In the genomic region with DNA sequence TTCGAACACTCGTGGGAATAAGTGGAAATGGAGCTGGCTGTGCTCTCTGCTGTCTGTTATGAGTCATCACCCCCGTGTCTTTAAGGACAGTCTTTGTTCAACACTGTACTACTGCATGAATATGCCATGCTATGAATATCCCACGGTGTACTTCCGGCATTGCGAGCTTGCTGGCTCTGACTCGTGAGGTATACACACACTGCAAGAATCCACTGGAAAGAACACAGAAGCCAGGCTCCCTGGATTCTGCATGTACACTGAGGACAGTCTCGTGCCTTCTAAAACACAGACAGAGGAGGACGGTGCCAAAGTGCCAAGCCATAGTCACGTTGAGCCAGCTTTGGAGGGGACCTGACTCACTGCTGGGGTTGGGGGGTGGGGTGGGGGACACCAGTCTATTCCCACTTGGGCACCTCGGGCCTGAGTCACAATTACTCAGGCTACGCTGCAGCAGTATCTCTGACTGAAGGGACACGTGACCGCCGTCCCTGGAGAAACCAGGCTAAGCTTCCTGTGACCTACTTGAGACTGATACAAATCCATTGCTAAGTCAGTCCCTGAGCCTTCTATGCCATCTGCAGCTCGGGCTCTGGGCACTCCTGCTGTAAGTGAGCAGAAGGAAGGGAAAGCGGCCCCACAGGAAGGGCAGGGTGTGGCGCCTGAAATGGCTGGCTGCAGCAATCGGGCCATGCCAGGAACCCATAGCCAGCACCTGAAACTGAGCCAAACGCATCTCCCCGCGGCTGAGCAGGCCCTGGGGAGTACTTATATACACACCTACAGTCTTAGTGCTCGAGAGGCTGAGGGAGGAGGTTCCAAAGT, we compare ENCODE assay signal across 10 mouse cellular contexts. TPM values are rescaled to one million over a fixed set of nuclear protein-coding genes. Genes with fewer than 3 reads are reported as not detected.
DNase-seq lines count a peak whose midpoint lies in the region; ATAC-seq lines count a peak whose summit lies in the region.
"Had no signal": no experiment of that assay in that cellular context is flagged by ENCODE, and none has a peak within 500 bp of the region (broad histone marks: within the 10 kb centered on the region; RNA-seq: fewer than 3 reads in every experiment).

No protein-coding gene starts in this region.

- H3K4me3 ChIP-seq in midbrain, embryonic 14.5 days (replicated peaks; ENCODE audit: low read depth, low read length), result no peak overlapping the region

- no peak overlapping the region for H3K9ac ChIP-seq in midbrain, embryonic 14.5 days (replicated peaks; ENCODE audit: low read length)

- no peaks in the 10 kb centered on the region for H3K27me3 ChIP-seq in midbrain, embryonic 14.5 days (ENCODE audit: control insufficient read depth, insufficient read depth, low read length)

- no peaks in the 10 kb centered on the region for H3K9me3 ChIP-seq in midbrain, embryonic 14.5 days (ENCODE audit: control insufficient read depth, low read length)

- no peak overlapping the region for H3K4me2 ChIP-seq in midbrain, embryonic 14.5 days (ENCODE audit: low read length)

- no peaks in the 10 kb centered on the region for H3K4me1 ChIP-seq in midbrain, embryonic 14.5 days (ENCODE audit: control insufficient read depth, insufficient read depth, low read length)

- no peak overlapping the region for H3K27ac ChIP-seq in midbrain, embryonic 14.5 days (replicated peaks; ENCODE audit: low read depth, low read length)

- intact Hi-C loops in heart, postnatal 14 days (cut with DNase I), result no loop called here

- peak; percentile 21 to 54 for DNase-seq in kidney, postnatal 25 days
- no peak for DNase-seq in kidney, adult 11 months
- peak; percentile 80 for DNase-seq in adipocyte (ENCODE audit: low spot score)
- peak; percentile 89 to 91 for DNase-seq in cerebellum, postnatal 25 days
- DNase-seq in heart, postnatal 14 days, result peak; percentile 37 to 55
- DNase-seq in midbrain, embryonic 14.5 days, result no peak
- DNase-seq in kidney, adult 18-20 months, result no peak

- peak; percentile 86 for ATAC-seq in megakaryocyte progenitor cell, adult 5-6 weeks (replicated peaks; ENCODE audit: poor library complexity)
- no peak for ATAC-seq in midbrain, embryonic 14.5 days (ENCODE audit: low FRiP score, low TSS enrichment)

- WGBS in midbrain, embryonic 14.5 days, result 86% methylated on average over 23 of the region's 23 CpGs

- peaks cover 25% of the 10 kb centered on the region for H3K36me3 ChIP-seq in midbrain, embryonic 14.5 days (ENCODE audit: control insufficient read depth, insufficient read depth, low read length)

RNA-seq across cellular contexts. Expression of gene Tacr2, which starts 48.0 kb away (rescaled TPM):
- not detected for total RNA-seq in heart, postnatal 14 days (2021)
- not detected in 2 replicates for total RNA-seq in megakaryocyte progenitor cell, adult 5-6 weeks (2015)
- total RNA-seq in megakaryocyte progenitor cell, adult 5-6 weeks (2017), result not detected in 2 replicates
- polyA plus RNA-seq in midbrain, embryonic 14.5 days (2014; fragmentation: Nextera tagmentation; extraction: Ambion mirVana), result not detected in 2 replicates
- total RNA-seq: MEL had no signal
- polyA plus RNA-seq: neural tube, embryonic 11.5 days had no signal

Comparison
In these comparisons a context has a peak if more than half of its experiments do, and no peak if none do; other contexts are left out.
1. DNase-seq: peak in kidney, postnatal 25 days (2 of 2), adipocyte (single experiment), cerebellum, postnatal 25 days (2 of 2) and heart, postnatal 14 days (2 of 2); none in kidney, adult 11 months (single experiment), midbrain, embryonic 14.5 days (single experiment) and kidney, adult 18-20 months (single experiment).